Mouse (Mus musculus): ENCODE data around the gene Ncr1. TPM values are rescaled to one million over a fixed set of nuclear protein-coding genes. Genes with fewer than 3 reads are reported as not detected.

The Ncr1 gene
- total RNA-seq (2012; rRNA removed) (not detected in 2 replicates), total RNA-seq (2014; rRNA removed) (not detected in 2 replicates), polyA plus RNA-seq (2012; ENCODE audit: insufficient read length, low read depth) (not detected in 2 replicates)

- Histone ChIP-seq H3K4me3 (replicated peaks in 1 of 3; ENCODE audit: low read depth in 2 of 3, low read length in 2 of 3, poor library complexity in 1 of 3) (no peak within 1 kb of the TSS), H3K9ac (ENCODE audit: insufficient read depth, low read depth) (no peak within 1 kb of the TSS), H3K27me3 (replicated peaks) (no peaks in the 10 kb centered on the region), H3K36me3 (replicated peaks in 1 of 2; ENCODE audit: control insufficient read depth in 1 of 2, insufficient read depth in 1 of 2, low read length in 1 of 2) (no peaks in the 10 kb centered on the region), H3K27ac (ENCODE audit: insufficient read depth, low read depth) (no peak within 1 kb of the TSS), H3K9me3 (replicated peaks; ENCODE audit: low read length) (no peaks in the 10 kb centered on the region), H3K4me1 (ENCODE audit: control insufficient read depth in 1 of 2, insufficient read depth in 2 of 2) (no peaks in the 10 kb centered on the region), H3K4me2 (ENCODE audit: insufficient read depth, low read depth, poor library complexity, severe bottlenecking) (no peak within 1 kb of the TSS), H3K79me2 (replicated peaks; ENCODE audit: control insufficient read depth, extremely low read depth, insufficient read depth, poor library complexity, severe bottlenecking) (no peaks in the 10 kb centered on the region)
- dilution Hi-C loops (cut with MboI; ENCODE audit: extremely low pct_ligation_motif_present, extremely low pct_unique_long_range_greater_than_20kb, low sequenced_read_pairs) = no loop called here
- in situ Hi-C loops (cut with MboI; ENCODE audit: low pct_ligation_motif_present, low pct_unique_long_range_greater_than_20kb, low sequenced_read_pairs) = no loop called here
- TF ChIP-seq MYC (IDR thresholded peaks at IDR 0.05; ENCODE audit: low read depth, low read length) = no peak
- TF ChIP-seq MXI1 (IDR thresholded peaks at IDR 0.05; ENCODE audit: low read depth, low read length) = no peak
- TF ChIP-seq E2F4 (IDR thresholded peaks at IDR 0.05; ENCODE audit: insufficient replicate concordance, low read depth, low read length) = no peak
- TF ChIP-seq TCF12 (IDR thresholded peaks at IDR 0.05; ENCODE audit: low read depth, low read length) = no peak
- no peak for TF ChIP-seq POLR2A (IDR thresholded peaks at IDR 0.05; ENCODE audit: low read depth, low read length)
- no peak for TF ChIP-seq BHLHE40 (IDR thresholded peaks at IDR 0.05; ENCODE audit: low read depth, low read length)
- no peak for TF ChIP-seq ELF1 (IDR thresholded peaks at IDR 0.05; ENCODE audit: low read depth, low read length)
- no peak for TF ChIP-seq ZMIZ1 (IDR thresholded peaks at IDR 0.05; ENCODE audit: low read depth, low read length)
- no peak for TF ChIP-seq RCOR1 (conservative IDR thresholded peaks at IDR 0.05; ENCODE audit: low read depth, low read length)
- no peak for TF ChIP-seq POLR2AphosphoS2 (IDR thresholded peaks at IDR 0.05; ENCODE audit: low read depth, low read length)
- TF ChIP-seq MAFK (IDR thresholded peaks at IDR 0.05; ENCODE audit: insufficient replicate concordance, low read length) = no peak
- no peak for DNase-seq (ENCODE audit: extremely low read depth)
Observed at GRCm38 (mm10) chr7:4337509-4337908, at the start of gene Ncr1. TSS of gene Ncr1 (plus strand) at chr7:4337724.

- Histone ChIP-seq H3K9ac (ENCODE audit: insufficient read depth, low read depth) (no peak overlapping the region; the same call in 1 of the 2 replicates), H3K36me3 (replicated peaks in 1 of 2; ENCODE audit: control insufficient read depth in 1 of 2, insufficient read depth in 1 of 2, low read length in 1 of 2) (no peaks in the 10 kb centered on the region), H3K4me1 (ENCODE audit: control insufficient read depth in 1 of 2, insufficient read depth in 2 of 2) (peaks cover 0 to 17% of the 10 kb centered on the region in 2 experiments; a peak in 2 of 4 replicates), H3K9me3 (replicated peaks; ENCODE audit: low read length) (no peaks in the 10 kb centered on the region), H3K79me2 (replicated peaks; ENCODE audit: control insufficient read depth, extremely low read depth, insufficient read depth, poor library complexity, severe bottlenecking) (no peaks in the 10 kb centered on the region), H3K4me2 (ENCODE audit: insufficient read depth, low read depth, poor library complexity, severe bottlenecking) (peak overlapping the region; percentile 93), H3K4me3 (replicated peaks in 1 of 3; ENCODE audit: low read depth in 2 of 3, low read length in 2 of 3, poor library complexity in 1 of 3) (no peak overlapping the region), H3K27ac (ENCODE audit: insufficient read depth, low read depth) (no peak overlapping the region), H3K27me3 (replicated peaks) (no peaks in the 10 kb centered on the region)
- TF ChIP-seq NRF1 (IDR thresholded peaks at IDR 0.05; ENCODE audit: low read depth, low read length) (no peak), RCOR1 (conservative IDR thresholded peaks at IDR 0.05; ENCODE audit: low read depth, low read length) (no peak), SMC3 (IDR thresholded peaks at IDR 0.05; ENCODE audit: low read depth, low read length) (no peak), JUND (conservative IDR thresholded peaks at IDR 0.05; ENCODE audit: low read depth, low read length) (no peak), NELFE (IDR thresholded peaks at IDR 0.05; ENCODE audit: low read depth, low read length) (no peak)
- dilution Hi-C loops (cut with MboI; ENCODE audit: extremely low pct_ligation_motif_present, extremely low pct_unique_long_range_greater_than_20kb, low sequenced_read_pairs) (no loop called here), in situ Hi-C loops (cut with MboI; ENCODE audit: low pct_ligation_motif_present, low pct_unique_long_range_greater_than_20kb, low sequenced_read_pairs) (loop anchor here (10.0 kb wide), 1 partner anchor 142 kb away; no protein-coding TSS in a partner anchor)
- no peak for DNase-seq (ENCODE audit: extremely low read depth)
Observed at GRCm38 (mm10) chr7:4292638-4293037, 44.9 kb upstream of the Ncr1 start.
